Comparison of ENCODE assay signal across 9 mouse cellular contexts in genomic region chr11:75468410-75468809, GRCm38 (mm10). TPM values are rescaled to one million over a fixed set of nuclear protein-coding genes. Genes with fewer than 3 reads are reported as not detected.
DNase-seq lines count a peak whose midpoint lies in the region; ATAC-seq lines count a peak whose summit lies in the region.
"Had no signal": no experiment of that assay in that cellular context is flagged by ENCODE, and none has a peak within 500 bp of the region (broad histone marks: within the 10 kb centered on the region; RNA-seq: fewer than 3 reads in every experiment).

No protein-coding gene starts in this region.

- 62% methylated on average over 7 of the region's 7 CpGs for WGBS in kidney, embryonic 14.5 days
- WGBS in embryonic facial prominence, embryonic 11.5 days = 65% methylated on average over 7 of the region's 7 CpGs
- WGBS in hindbrain, embryonic 13.5 days = 69% methylated on average over 7 of the region's 7 CpGs
- WGBS in midbrain, embryonic 12.5 days = 70% methylated on average over 7 of the region's 7 CpGs

- H3K9ac ChIP-seq in kidney, embryonic 14.5 days (ENCODE audit: low read depth, low read length) = peak overlapping the region; percentile 61
- H3K9ac ChIP-seq in embryonic facial prominence, embryonic 11.5 days (replicated peaks; ENCODE audit: low read length) = peak overlapping the region; percentile 59
- peak overlapping the region; percentile 63; the same call in 1 of the 2 replicates for H3K9ac ChIP-seq in hindbrain, embryonic 13.5 days
- 0 out of 2 replicates have a peak overlapping the region, but pooled peaks have one; percentile 24 for H3K9ac ChIP-seq in midbrain, embryonic 12.5 days (replicated peaks)

- peak overlapping the region; percentile 76 for H3K4me2 ChIP-seq in kidney, embryonic 14.5 days (replicated peaks; ENCODE audit: low read depth, low read length)
- peak overlapping the region; percentile 79 for H3K4me2 ChIP-seq in embryonic facial prominence, embryonic 11.5 days (ENCODE audit: low read depth, low read length)
- peak overlapping the region; percentile 57 for H3K4me2 ChIP-seq in hindbrain, embryonic 13.5 days
- H3K4me2 ChIP-seq in midbrain, embryonic 12.5 days (replicated peaks) = peak overlapping the region; percentile 52

- H3K27me3 ChIP-seq in kidney, embryonic 14.5 days (ENCODE audit: control insufficient read depth, insufficient read depth, low read length) = no peaks in the 10 kb centered on the region
- H3K27me3 ChIP-seq in embryonic facial prominence, embryonic 11.5 days (ENCODE audit: control insufficient read depth, insufficient read depth, low read length) = no peaks in the 10 kb centered on the region
- H3K27me3 ChIP-seq in hindbrain, embryonic 13.5 days = 0 out of 2 replicates have a peak, but pooled peaks cover 19% of the 10 kb centered on the region
- H3K27me3 ChIP-seq in midbrain, embryonic 12.5 days = peaks cover 15% of the 10 kb centered on the region; the same call in 1 of the 2 replicates

- H3K9me3 ChIP-seq in kidney, embryonic 14.5 days (ENCODE audit: control insufficient read depth, low read length) = peaks cover 3% of the 10 kb centered on the region; the same call in 1 of the 2 replicates
- H3K9me3 ChIP-seq in embryonic facial prominence, embryonic 11.5 days (replicated peaks; ENCODE audit: control insufficient read depth, low read length) = no peaks in the 10 kb centered on the region
- H3K9me3 ChIP-seq in hindbrain, embryonic 13.5 days = no peaks in the 10 kb centered on the region
- H3K9me3 ChIP-seq in midbrain, embryonic 12.5 days = no peaks in the 10 kb centered on the region

- peaks cover 8% of the 10 kb centered on the region; the same call in 1 of the 2 replicates for H3K4me1 ChIP-seq in kidney, embryonic 14.5 days (ENCODE audit: control insufficient read depth, insufficient read depth, low read length)
- no peaks in the 10 kb centered on the region for H3K4me1 ChIP-seq in embryonic facial prominence, embryonic 11.5 days (ENCODE audit: control insufficient read depth, insufficient read depth, low read length)
- H3K4me1 ChIP-seq in hindbrain, embryonic 13.5 days (replicated peaks) = peaks cover 11% of the 10 kb centered on the region
- peaks cover 8% of the 10 kb centered on the region; the same call in 1 of the 2 replicates for H3K4me1 ChIP-seq in midbrain, embryonic 12.5 days

- DNase-seq in kidney, postnatal 25 days = no peak
- no peak for DNase-seq in embryonic facial prominence, embryonic 11.5 days (ENCODE audit: low spot score)
- DNase-seq in thymus, postnatal 0 days (ENCODE audit: low spot score) = no peak
- no peak for DNase-seq in embryo, embryonic 10.5 days (ENCODE audit: low spot score)
- DNase-seq: cerebellum, adult 18-20 months had no signal

- ATAC-seq in kidney, embryonic 14.5 days (ENCODE audit: low FRiP score, low TSS enrichment) = no peak
- no peak for ATAC-seq in embryonic facial prominence, embryonic 11.5 days (replicated peaks; ENCODE audit: insufficient number of reproducible peaks, low FRiP score, low TSS enrichment, low read depth)
- ATAC-seq in hindbrain, embryonic 13.5 days (ENCODE audit: low FRiP score) = no peak
- ATAC-seq in midbrain, embryonic 12.5 days (ENCODE audit: low FRiP score, low read depth) = no peak
- ATAC-seq in erythroid progenitor cell, adult 5-6 weeks (replicated peaks; ENCODE audit: low FRiP score, poor library complexity, severe bottlenecking) = no peak

- peaks cover 10% of the 10 kb centered on the region; the same call in 1 of the 2 replicates for H3K36me3 ChIP-seq in kidney, embryonic 14.5 days (ENCODE audit: control insufficient read depth, insufficient read depth, low read length)
- no peaks in the 10 kb centered on the region for H3K36me3 ChIP-seq in embryonic facial prominence, embryonic 11.5 days (replicated peaks; ENCODE audit: control insufficient read depth, insufficient read depth, low read depth, low read length)
- H3K36me3 ChIP-seq in hindbrain, embryonic 13.5 days = peaks cover 23% of the 10 kb centered on the region
- H3K36me3 ChIP-seq in midbrain, embryonic 12.5 days = peaks cover 11% of the 10 kb centered on the region

- H3K4me3 ChIP-seq in kidney, embryonic 14.5 days (ENCODE audit: low read length) = peak overlapping the region; percentile 44
- H3K4me3 ChIP-seq in embryonic facial prominence, embryonic 11.5 days (ENCODE audit: low read depth, low read length) = peak overlapping the region; percentile 38
- H3K4me3 ChIP-seq in hindbrain, embryonic 13.5 days = peak overlapping the region; percentile 31
- peak overlapping the region; percentile 26; the same call in 1 of the 2 replicates for H3K4me3 ChIP-seq in midbrain, embryonic 12.5 days

- no peak overlapping the region for H3K27ac ChIP-seq in kidney, embryonic 14.5 days (ENCODE audit: low read depth, low read length)
- H3K27ac ChIP-seq in embryonic facial prominence, embryonic 11.5 days (replicated peaks; ENCODE audit: low read depth, low read length) = no peak overlapping the region
- no peak overlapping the region for H3K27ac ChIP-seq in hindbrain, embryonic 13.5 days
- no peak overlapping the region for H3K27ac ChIP-seq in midbrain, embryonic 12.5 days (replicated peaks)

RNA-seq across cellular contexts. Expression of gene Tlcd2, which starts 6.9 kb away (rescaled TPM):
- 20.7 and 21.0 TPM in 2 replicates for polyA plus RNA-seq in kidney, embryonic 14.5 days (2014; fragmentation: Nextera tagmentation; extraction: Ambion mirVana)
- 12.5 and 15.4 TPM in 2 replicates for polyA plus RNA-seq in embryonic facial prominence, embryonic 11.5 days (2014; fragmentation: Nextera tagmentation; extraction: Ambion mirVana)
- 2.7 and 3.4 TPM in 2 replicates for polyA plus RNA-seq in hindbrain, embryonic 13.5 days (2015; fragmentation: Nextera tagmentation; extraction: Ambion mirVana)
- 5.9 and 9.1 TPM in 2 replicates for polyA plus RNA-seq in midbrain, embryonic 12.5 days (2016; fragmentation: Nextera tagmentation; extraction: Ambion mirVana)
- polyA plus RNA-seq in thymus, postnatal 0 days (2015; fragmentation: Nextera tagmentation; extraction: Ambion mirVana) = 9.7 and 13.8 TPM in 2 replicates
- total RNA-seq in erythroid progenitor cell, adult 5-6 weeks (2015; ENCODE audit: low replicate concordance) = 1.8 and 6.7 TPM in 2 replicates
- total RNA-seq in erythroid progenitor cell, adult 5-6 weeks (2017; ENCODE audit: low replicate concordance) = 1.0 and 17.8 TPM in 2 replicates

RNA-seq across cellular contexts. Expression of gene Wdr81, which starts 13.9 kb away (rescaled TPM):
- polyA plus RNA-seq in kidney, embryonic 14.5 days (2014; fragmentation: Nextera tagmentation; extraction: Ambion mirVana) = 2.8 and 4.8 TPM in 2 replicates
- 2.3 and 4.1 TPM in 2 replicates for polyA plus RNA-seq in embryonic facial prominence, embryonic 11.5 days (2014; fragmentation: Nextera tagmentation; extraction: Ambion mirVana)
- polyA plus RNA-seq in hindbrain, embryonic 13.5 days (2015; fragmentation: Nextera tagmentation; extraction: Ambion mirVana) = 6.2 and 7.1 TPM in 2 replicates
- 8.6 and 9.4 TPM in 2 replicates for polyA plus RNA-seq in midbrain, embryonic 12.5 days (2016; fragmentation: Nextera tagmentation; extraction: Ambion mirVana)
- polyA plus RNA-seq in thymus, postnatal 0 days (2015; fragmentation: Nextera tagmentation; extraction: Ambion mirVana) = 5.7 and 5.9 TPM in 2 replicates
- total RNA-seq in erythroid progenitor cell, adult 5-6 weeks (2015; ENCODE audit: low replicate concordance) = 39.0 and 53.3 TPM in 2 replicates
- total RNA-seq in erythroid progenitor cell, adult 5-6 weeks (2017; ENCODE audit: low replicate concordance) = 45.6 and 48.8 TPM in 2 replicates

RNA-seq across cellular contexts. Expression of gene Prpf8, which starts 18.2 kb away (rescaled TPM):
- 56.4 and 103 TPM in 2 replicates for polyA plus RNA-seq in kidney, embryonic 14.5 days (2014; fragmentation: Nextera tagmentation; extraction: Ambion mirVana)
- polyA plus RNA-seq in embryonic facial prominence, embryonic 11.5 days (2014; fragmentation: Nextera tagmentation; extraction: Ambion mirVana) = 102 and 103 TPM in 2 replicates
- 49.2 and 51.8 TPM in 2 replicates for polyA plus RNA-seq in hindbrain, embryonic 13.5 days (2015; fragmentation: Nextera tagmentation; extraction: Ambion mirVana)
- 78.5 and 81.6 TPM in 2 replicates for polyA plus RNA-seq in midbrain, embryonic 12.5 days (2016; fragmentation: Nextera tagmentation; extraction: Ambion mirVana)
- 39.2 and 40.0 TPM in 2 replicates for polyA plus RNA-seq in thymus, postnatal 0 days (2015; fragmentation: Nextera tagmentation; extraction: Ambion mirVana)
- total RNA-seq in erythroid progenitor cell, adult 5-6 weeks (2015; ENCODE audit: low replicate concordance) = 69.6 and 70.0 TPM in 2 replicates
- 53.6 and 56.5 TPM in 2 replicates for total RNA-seq in erythroid progenitor cell, adult 5-6 weeks (2017; ENCODE audit: low replicate concordance)

RNA-seq across cellular contexts. Expression of gene Serpinf2, which starts 29.0 kb away (rescaled TPM):
- 3.9 and 8.4 TPM in 2 replicates for polyA plus RNA-seq in kidney, embryonic 14.5 days (2014; fragmentation: Nextera tagmentation; extraction: Ambion mirVana)
- 0.34 TPM in 1 of 2 replicates, not detected in the other for polyA plus RNA-seq in embryonic facial prominence, embryonic 11.5 days (2014; fragmentation: Nextera tagmentation; extraction: Ambion mirVana)
- polyA plus RNA-seq in hindbrain, embryonic 13.5 days (2015; fragmentation: Nextera tagmentation; extraction: Ambion mirVana) = 0.12 TPM in 1 of 2 replicates, not detected in the other
- 0.16 TPM in 1 of 2 replicates, not detected in the other for polyA plus RNA-seq in midbrain, embryonic 12.5 days (2016; fragmentation: Nextera tagmentation; extraction: Ambion mirVana)
- polyA plus RNA-seq in thymus, postnatal 0 days (2015; fragmentation: Nextera tagmentation; extraction: Ambion mirVana) = 0.10 TPM in 1 of 2 replicates, not detected in the other
- 2.2 TPM in 1 of 2 replicates, not detected in the other for total RNA-seq in erythroid progenitor cell, adult 5-6 weeks (2015; ENCODE audit: low replicate concordance)
- total RNA-seq in erythroid progenitor cell, adult 5-6 weeks (2017; ENCODE audit: low replicate concordance) = 0.98 and 1.5 TPM in 2 replicates

RNA-seq across cellular contexts. Expression of gene Rilp, which starts 41.5 kb away (rescaled TPM):
- 0.51 and 0.97 TPM in 2 replicates for polyA plus RNA-seq in kidney, embryonic 14.5 days (2014; fragmentation: Nextera tagmentation; extraction: Ambion mirVana)
- 0.18 and 0.27 TPM in 2 replicates for polyA plus RNA-seq in embryonic facial prominence, embryonic 11.5 days (2014; fragmentation: Nextera tagmentation; extraction: Ambion mirVana)
- 1.4 and 1.5 TPM in 2 replicates for polyA plus RNA-seq in hindbrain, embryonic 13.5 days (2015; fragmentation: Nextera tagmentation; extraction: Ambion mirVana)
- 0.30 and 0.66 TPM in 2 replicates for polyA plus RNA-seq in midbrain, embryonic 12.5 days (2016; fragmentation: Nextera tagmentation; extraction: Ambion mirVana)
- 0.90 and 1.1 TPM in 2 replicates for polyA plus RNA-seq in thymus, postnatal 0 days (2015; fragmentation: Nextera tagmentation; extraction: Ambion mirVana)
- total RNA-seq in erythroid progenitor cell, adult 5-6 weeks (2015; ENCODE audit: low replicate concordance) = not detected in 2 replicates
- total RNA-seq in erythroid progenitor cell, adult 5-6 weeks (2017; ENCODE audit: low replicate concordance) = 0.26 and 1.3 TPM in 2 replicates
